Mouse (Mus musculus): ENCODE data around the gene Gemin2.
"Not testable (repeated sequence)": the region's sequence is repeated elsewhere in the genome, so short reads cannot be mapped to it uniquely, and the experiment has no call there.

Gemin2 gene

GRCm38 (mm10) chr12:59013234-59013633 is at the start of gene Gemin2:
Gemin2 (plus strand) TSS chr12:59013393.
- DNase-seq: peak; percentile 89

GRCm38 (mm10) chr12:58964583-58964982 is 48.6 kb upstream of the Gemin2 start:
- no peak for DNase-seq

GRCm38 (mm10) chr12:58976966-58977365 is 36.2 kb upstream of the Gemin2 start:
- DNase-seq: no peak

GRCm38 (mm10) chr12:58981178-58981661 is 32.0 kb upstream of the Gemin2 start:
- DNase-seq: not testable (repeated sequence)

GRCm38 (mm10) chr12:58985766-58986165 is 27.4 kb upstream of the Gemin2 start:
- no peak for DNase-seq

GRCm38 (mm10) chr12:59010482-59010881 is 2.7 kb upstream of the Gemin2 start:
- DNase-seq: no peak

GRCm38 (mm10) chr12:59011275-59011843 is 1.8 kb upstream of the Gemin2 start:
- no peak for DNase-seq

GRCm38 (mm10) chr12:59011844-59012709 is 1.1 kb upstream of the Gemin2 start, which contains the start of gene Sec23a:
Sec23a (minus strand) TSS chr12:59012017.
- peak; percentile 98 for DNase-seq

- no peak for DNase-seq
Observed at GRCm38 (mm10) chr12:59012710-59013091, 492 bp upstream of the Gemin2 start.

- no peak for DNase-seq
Observed at GRCm38 (mm10) chr12:59017970-59018369, 4.8 kb downstream of the Gemin2 start.

GRCm38 (mm10) chr12:59019891-59020290 is 6.7 kb downstream of the Gemin2 start:
- DNase-seq: no peak

GRCm38 (mm10) chr12:59021306-59021705 is 8.1 kb downstream of the Gemin2 start:
- no peak for DNase-seq

GRCm38 (mm10) chr12:59032101-59032500 is 18.9 kb downstream of the Gemin2 start:
- no peak for DNase-seq

GRCm38 (mm10) chr12:59039162-59039970 is 26.2 kb downstream of the Gemin2 start:
- no peak for DNase-seq

GRCm38 (mm10) chr12:59039971-59040844 is 27.0 kb downstream of the Gemin2 start:
- no peak for DNase-seq

GRCm38 (mm10) chr12:59040851-59041250 is 27.7 kb downstream of the Gemin2 start:
- DNase-seq: no peak

- DNase-seq: no peak
Observed at GRCm38 (mm10) chr12:59052470-59052869, 39.3 kb downstream of the Gemin2 start.

- DNase-seq: no peak
Observed at GRCm38 (mm10) chr12:59053166-59053565, 40.0 kb downstream of the Gemin2 start.

GRCm38 (mm10) chr12:59053976-59054375 is 40.8 kb downstream of the Gemin2 start:
- no peak for DNase-seq

GRCm38 (mm10) chr12:59055196-59055850 is 42.1 kb downstream of the Gemin2 start:
- DNase-seq: no peak

- no peak for DNase-seq
Observed at GRCm38 (mm10) chr12:59056222-59056621, 43.0 kb downstream of the Gemin2 start.

- not testable (repeated sequence) for DNase-seq
Observed at GRCm38 (mm10) chr12:59058242-59058641, 45.0 kb downstream of the Gemin2 start.
